In the genomic region with DNA sequence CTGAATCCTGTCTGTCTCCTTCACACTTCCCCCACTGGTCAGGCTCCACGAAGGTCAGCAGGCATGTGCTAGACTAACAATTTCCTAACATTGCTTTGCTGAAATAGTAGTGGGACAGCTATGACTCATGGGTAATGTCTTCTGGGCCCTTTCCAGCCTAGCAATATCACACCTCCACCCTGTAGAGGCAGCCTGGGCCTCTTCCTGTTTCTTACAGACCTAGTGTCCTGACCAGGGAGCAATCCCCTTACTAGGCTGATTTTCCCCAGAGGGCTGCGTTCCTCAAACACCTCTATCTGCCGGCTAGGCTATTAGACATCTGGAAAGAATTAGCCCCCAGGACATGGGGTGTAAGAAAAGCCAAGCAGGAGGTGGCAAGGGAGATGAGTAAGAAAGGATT, we compare ENCODE assay signal across 10 mouse cellular contexts. TPM values are rescaled to one million over a fixed set of nuclear protein-coding genes. Genes with fewer than 3 reads are reported as not detected.
DNase-seq lines count a peak whose midpoint lies in the region; ATAC-seq and TF ChIP-seq lines count a peak whose summit lies in the region.
"Had no signal": no experiment of that assay in that cellular context is flagged by ENCODE, and none has a peak within 500 bp of the region (broad histone marks: within the 10 kb centered on the region; RNA-seq: fewer than 3 reads in every experiment).

No protein-coding gene starts in this region.

- no peak overlapping the region for H3K27ac ChIP-seq in embryonic facial prominence, embryonic 15.5 days (replicated peaks)
- H3K27ac ChIP-seq in limb, embryonic 14.5 days (replicated peaks; ENCODE audit: low read depth, low read length): peak overlapping the region; percentile 26
- no peak overlapping the region for H3K27ac ChIP-seq in layer of hippocampus, adult 2 months

- no peak overlapping the region for H3K4me2 ChIP-seq in embryonic facial prominence, embryonic 15.5 days (replicated peaks)
- H3K4me2 ChIP-seq in limb, embryonic 14.5 days (replicated peaks; ENCODE audit: low read depth, low read length, severe bottlenecking): no peak overlapping the region

- H3K4me1 ChIP-seq in embryonic facial prominence, embryonic 15.5 days: peaks cover 21% of the 10 kb centered on the region
- H3K4me1 ChIP-seq in limb, embryonic 14.5 days (ENCODE audit: control insufficient read depth, insufficient read depth, low read length): peaks cover 32% of the 10 kb centered on the region

- no peak overlapping the region for H3K9ac ChIP-seq in embryonic facial prominence, embryonic 15.5 days
- no peak overlapping the region for H3K9ac ChIP-seq in limb, embryonic 14.5 days (ENCODE audit: low read depth, low read length, severe bottlenecking)

- H3K4me3 ChIP-seq in embryonic facial prominence, embryonic 15.5 days (replicated peaks): no peak overlapping the region
- H3K4me3 ChIP-seq in limb, embryonic 14.5 days (replicated peaks; ENCODE audit: low read length): no peak overlapping the region
- H3K4me3 ChIP-seq in layer of hippocampus, adult 2 months: no peak overlapping the region

- H3K36me3 ChIP-seq in embryonic facial prominence, embryonic 15.5 days: no peaks in the 10 kb centered on the region
- H3K36me3 ChIP-seq in limb, embryonic 14.5 days (ENCODE audit: control insufficient read depth, insufficient read depth, low read length): no peaks in the 10 kb centered on the region

- no peaks in the 10 kb centered on the region for H3K27me3 ChIP-seq in embryonic facial prominence, embryonic 15.5 days
- H3K27me3 ChIP-seq in limb, embryonic 14.5 days (ENCODE audit: control insufficient read depth, insufficient read depth, low read length): no peaks in the 10 kb centered on the region

- 0 out of 2 replicates have a peak, but pooled peaks have one; percentile 45 for ATAC-seq in embryonic facial prominence, embryonic 15.5 days (ENCODE audit: insufficient number of reproducible peaks, low FRiP score, low TSS enrichment, low read depth)
- ATAC-seq in limb, embryonic 14.5 days (ENCODE audit: low FRiP score, low read depth): peak; percentile 63; the same call in 1 of the 2 replicates

- WGBS in embryonic facial prominence, embryonic 15.5 days: 18% methylated on average over 3 of the region's 3 CpGs
- WGBS in limb, embryonic 14.5 days: 3% methylated on average over 3 of the region's 3 CpGs

- H3K9me3 ChIP-seq in embryonic facial prominence, embryonic 15.5 days (replicated peaks): no peaks in the 10 kb centered on the region
- H3K9me3 ChIP-seq in limb, embryonic 14.5 days (ENCODE audit: control insufficient read depth, low read length): no peaks in the 10 kb centered on the region

- TF ChIP-seq CTCF in layer of hippocampus, adult 2 months (conservative IDR thresholded peaks at IDR 0.05): no peak

- peak; percentile 26 to 38 for DNase-seq in urinary bladder, postnatal 36 days (ENCODE audit: low spot score in 2 of 2)
- no peak for DNase-seq in urinary bladder, adult 2 months (ENCODE audit: low spot score)
- peak; percentile 77 for DNase-seq in limb, embryonic 14.5 days (ENCODE audit: low spot score)
- no peak for DNase-seq in kidney, postnatal 4 days
- no peak for DNase-seq in layer of hippocampus, adult 2 months (ENCODE audit: low spot score in 2 of 2)
- DNase-seq in left cerebral cortex, adult 8-10 months (ENCODE audit: low spot score in 2 of 2): no peak
- DNase-seq: kidney, postnatal 25 days had no signal

- no peak for TF ChIP-seq POLR2A in limb, embryonic 14.5 days (IDR thresholded peaks at IDR 0.05; ENCODE audit: borderline replicate concordance, extremely low read depth, insufficient read depth, insufficient read length)

RNA-seq across cellular contexts. Expression of a gene that starts 24.7 kb away (rescaled TPM):
- polyA plus RNA-seq in urinary bladder, adult 2 months (2012; rRNA removed): 0.10 and 0.17 TPM in 2 replicates
- 0.11 TPM in 1 of 2 replicates, not detected in the other for polyA plus RNA-seq in embryonic facial prominence, embryonic 15.5 days (2015; fragmentation: Nextera tagmentation; extraction: Ambion mirVana)
- polyA plus RNA-seq in limb, embryonic 14.5 days (2012; rRNA removed): 0.09 TPM in 1 of 2 replicates, not detected in the other
- polyA plus RNA-seq in limb, embryonic 14.5 days (2014; fragmentation: Nextera tagmentation; extraction: Ambion mirVana): not detected in 2 replicates
- total RNA-seq in layer of hippocampus, adult 2 months (2021): not detected
- under 1 TPM in 2 of 4 experiments, not detected in 2; 0.38 to 0.39 TPM for total RNA-seq in left cerebral cortex, adult 8-10 months (2022)
- polyA plus RNA-seq: neural tube, embryonic 11.5 days; stomach, embryonic 14.5 days had no signal

RNA-seq across cellular contexts. Expression of a gene that starts 54.4 kb away (rescaled TPM):
- polyA plus RNA-seq in urinary bladder, adult 2 months (2012; rRNA removed): 199 and 219 TPM in 2 replicates
- polyA plus RNA-seq in embryonic facial prominence, embryonic 15.5 days (2015; fragmentation: Nextera tagmentation; extraction: Ambion mirVana): 17.0 and 20.7 TPM in 2 replicates
- 44.0 and 61.0 TPM in 2 replicates for polyA plus RNA-seq in limb, embryonic 14.5 days (2012; rRNA removed)
- 28.6 and 31.4 TPM in 2 replicates for polyA plus RNA-seq in limb, embryonic 14.5 days (2014; fragmentation: Nextera tagmentation; extraction: Ambion mirVana)
- 1 to 10 TPM; 1.7 to 2.0 TPM for total RNA-seq in layer of hippocampus, adult 2 months (2021)
- 1 to 10 TPM; 2.4 to 4.2 (median 2.9) TPM for total RNA-seq in left cerebral cortex, adult 8-10 months (2022)

Comparison
In these comparisons a context has a peak if more than half of its experiments do, and no peak if none do; other contexts are left out.
1. DNase-seq: peak in urinary bladder, postnatal 36 days (2 of 2) and limb, embryonic 14.5 days (single experiment); none in urinary bladder, adult 2 months (single experiment), kidney, postnatal 4 days (0 of 2), layer of hippocampus, adult 2 months (0 of 2) and left cerebral cortex, adult 8-10 months (0 of 2).